Mouse (Mus musculus): ENCODE measurements around the gene Dennd5a.

DNA sequence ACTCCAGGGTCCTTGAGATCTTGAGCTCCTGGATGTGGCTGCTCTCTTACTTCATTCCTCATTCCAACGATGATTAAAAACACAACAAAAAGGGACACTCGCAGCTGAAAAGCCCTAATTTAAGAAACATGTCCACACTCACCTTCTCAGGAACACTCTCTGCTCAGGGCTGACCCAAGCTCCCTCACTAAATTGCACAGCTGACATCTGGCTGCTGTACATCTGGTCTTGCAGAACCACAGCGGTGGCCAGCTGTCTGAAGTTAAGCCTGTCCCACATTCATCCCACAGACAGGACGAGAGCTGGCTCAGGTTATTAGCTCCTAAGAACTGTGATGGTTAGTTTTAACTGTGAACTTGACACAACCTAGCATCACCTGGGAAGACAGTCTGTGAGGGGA is 68.5 kb downstream of the Dennd5a start:
- no peak for TF ChIP-seq CTCF (IDR thresholded peaks at IDR 0.05; ENCODE audit: borderline replicate concordance, extremely low read depth, insufficient read depth, insufficient read length)
- TF ChIP-seq POLR2A (IDR thresholded peaks at IDR 0.05; ENCODE audit: borderline replicate concordance, extremely low read depth, insufficient read depth, insufficient read length, poor library complexity, severe bottlenecking), result no peak

Measured in brain, embryonic 14.5 days (tissue).